Mouse (Mus musculus) regulatory T cell (primary cell): ENCODE data around the gene BC051142.
"Not testable (repeated sequence)": the region's sequence is repeated elsewhere in the genome, so short reads cannot be mapped to it uniquely, and the experiment has no call there.

Experiments used
- in situ Hi-C: fragments of 300-600 bp; cut with MboI, MseI; formaldehyde crosslinking; loops from one replicate; pipeline ENCODE4 v1.15.1; 2025; ENCODE audit warnings: high pct_unique_total_duplicates

BC051142 gene

GRCm38 (mm10) chr17:34398058-34398710, 436 bp upstream of the BC051142 start:
- in situ Hi-C loops, result no loop called here

GRCm38 (mm10) chr17:34399394-34399715, 735 bp downstream of the BC051142 start:
- in situ Hi-C loops, result no loop called here

GRCm38 (mm10) chr17:34411117-34411516, 12.5 kb downstream of the BC051142 start:
- in situ Hi-C loops, result no loop called here

GRCm38 (mm10) chr17:34420014-34420413, 21.4 kb downstream of the BC051142 start:
- in situ Hi-C loops, result no loop called here

GRCm38 (mm10) chr17:34427597-34427996, 29.0 kb downstream of the BC051142 start:
- in situ Hi-C loops, result no loop called here

- in situ Hi-C loops, result no loop called here
Observed at GRCm38 (mm10) chr17:34437120-34437519, 38.5 kb downstream of the BC051142 start.

GRCm38 (mm10) chr17:34437606-34438005, 39.0 kb downstream of the BC051142 start:
- in situ Hi-C loops, result no loop called here

- in situ Hi-C loops, result no loop called here
Observed at GRCm38 (mm10) chr17:34438588-34438987, 40.0 kb downstream of the BC051142 start.

- in situ Hi-C loops, result no loop called here
Observed at GRCm38 (mm10) chr17:34439795-34440194, 41.2 kb downstream of the BC051142 start.

GRCm38 (mm10) chr17:34441990-34442389, 43.4 kb downstream of the BC051142 start:
- in situ Hi-C loops, result no loop called here

- in situ Hi-C loops, result loop anchor here (5.0 kb wide), 1 partner anchor 104 kb away; no protein-coding TSS in a partner anchor
Observed at GRCm38 (mm10) chr17:34448473-34449041, 49.9 kb downstream of the BC051142 start.

GRCm38 (mm10) chr17:34457668-34458067, 59.0 kb downstream of the BC051142 start:
- in situ Hi-C loops, result no loop called here

- in situ Hi-C loops, result no loop called here
Observed at GRCm38 (mm10) chr17:34459255-34459654, 60.6 kb downstream of the BC051142 start.

- in situ Hi-C loops, result not testable (repeated sequence)
Observed at GRCm38 (mm10) chr17:34465906-34466305, 67.3 kb downstream of the BC051142 start.

GRCm38 (mm10) chr17:34470491-34470890, 71.9 kb downstream of the BC051142 start:
- in situ Hi-C loops, result no loop called here

- in situ Hi-C loops, result no loop called here
Observed at GRCm38 (mm10) chr17:34475060-34475459, 76.4 kb downstream of the BC051142 start.

GRCm38 (mm10) chr17:34476427-34476826, 77.8 kb downstream of the BC051142 start:
- in situ Hi-C loops, result no loop called here

GRCm38 (mm10) chr17:34477238-34478013, 78.8 kb downstream of the BC051142 start, which contains the start of gene Btnl4:
Gene Btnl4, minus strand, starts transcription at chr17:34477318.
- in situ Hi-C loops, result not testable (repeated sequence)

GRCm38 (mm10) chr17:34492796-34493195, 94.2 kb downstream of the BC051142 start:
- in situ Hi-C loops, result no loop called here

- in situ Hi-C loops, result not testable (repeated sequence)
Observed at GRCm38 (mm10) chr17:34495156-34495555, 96.5 kb downstream of the BC051142 start.

- in situ Hi-C loops, result no loop called here
Observed at GRCm38 (mm10) chr17:34496539-34496938, 97.9 kb downstream of the BC051142 start.

- in situ Hi-C loops, result not testable (repeated sequence)
Observed at GRCm38 (mm10) chr17:34497319-34497718, 98.7 kb downstream of the BC051142 start.

- in situ Hi-C loops, result not testable (repeated sequence)
Observed at GRCm38 (mm10) chr17:34497726-34498125, 99.1 kb downstream of the BC051142 start.
